Mouse (Mus musculus) stomach, postnatal 0 days (tissue): ENCODE results near the gene Serp2. TPM values are rescaled to one million over a fixed set of nuclear protein-coding genes. Genes with fewer than 3 reads are reported as not detected.

Experiments
- ATAC-seq: fragments of 200-750 bp; cut with Nextera tagmentation; 2 replicates; pipeline ENCODE4 v1.8.0; 2017; ENCODE audit not compliant: low FRiP score, low TSS enrichment
- DNase-seq: peaks from one replicate; pipeline ENCODE4 v3.0.0-alpha.2; 2016; ENCODE audit warnings: low spot score
- H3K27ac ChIP-seq: fragments of 300-500 bp; sonication (generic); replicated peaks from 2 replicates; pipeline ENCODE4 v1.5.1; 2014; ENCODE audit warnings: mild to moderate bottlenecking, control low read depth
- H3K27me3 ChIP-seq: fragments of 300-500 bp; sonication (generic); 2 replicates; pipeline ENCODE4 v1.6.1; 2014; ENCODE audit warnings: low read length; ENCODE audit not compliant: control insufficient read depth, insufficient read depth
- H3K36me3 ChIP-seq: fragments of 300-500 bp; sonication (generic); 2 replicates; pipeline ENCODE4 v1.6.1; 2014; ENCODE audit warnings: low read length, mixed read lengths; ENCODE audit not compliant: control insufficient read depth, insufficient read depth
- H3K4me1 ChIP-seq: fragments of 300-500 bp; sonication (generic); replicated peaks from 2 replicates; pipeline ENCODE4 v1.6.1; 2014; ENCODE audit warnings: antibody characterized with exemption; ENCODE audit not compliant: control insufficient read depth, insufficient read depth
- H3K4me2 ChIP-seq: fragments of 300-500 bp; sonication (generic); replicated peaks from 2 replicates; pipeline ENCODE4 v1.6.1; 2014; ENCODE audit warnings: low read depth, mild to moderate bottlenecking, control low read depth, moderate library complexity
- H3K4me3 ChIP-seq: fragments of 300-500 bp; sonication (generic); 2 replicates; pipeline ENCODE4 v1.5.1; 2014; ENCODE audit warnings: low read depth, low read length, control low read depth
- H3K9ac ChIP-seq: fragments of 300-500 bp; sonication (generic); 2 replicates; pipeline ENCODE4 v1.6.1; 2014; ENCODE audit warnings: mild to moderate bottlenecking, low read length, control low read depth, mixed read lengths
- H3K9me3 ChIP-seq: fragments of 300-500 bp; sonication (generic); 2 replicates; pipeline ENCODE4 v1.6.1; 2016; ENCODE audit warnings: low read length; ENCODE audit not compliant: control insufficient read depth
- CTCF ChIP-seq: IDR thresholded peaks from 2 replicates; pipeline ENCODE4 v1.5.1; 2016; ENCODE audit warnings: antibody characterized with exemption, low read depth, mild to moderate bottlenecking, moderate library complexity
- EP300 ChIP-seq: optimal IDR thresholded peaks from 2 replicates; pipeline ENCODE3; 2016; ENCODE audit warnings: antibody characterized with exemption
- WGBS: fragments of 180-500 bp; shearing (Covaris S2); extraction: QIAGEN DNeasy Blood & Tissue Kit; methylation state at CpG from one replicate; pipeline ENCODE4 v1.1.7; 2014; 5-methylcytosine and 5-hydroxymethylcytosine counted together
- polyA plus RNA-seq: library from polyadenylated mRNA; unstranded; fragments of >200 nt; fragmentation: Nextera tagmentation; extraction: Ambion mirVana; gene quantifications from 2 replicates; pipeline ENCODE4 v1.2.1, GENCODE M21; 2015

The Serp2 gene
- polyA plus RNA-seq, 1 experiment from 2014 or later, result 7.4 TPM

GRCm38 (mm10) chr14:76508701-76509100 is 48.0 kb downstream of the Serp2 start:
- DNase-seq, result no peak
- WGBS, result 61% methylated on average over 10 of the region's 10 CpGs
- Histone ChIP-seq H3K4me2 (no peak overlapping the region), H3K9ac (no peak overlapping the region), H3K27ac (no peak overlapping the region), H3K9me3 (0 out of 2 replicates have a peak, but pooled peaks cover 3% of the 10 kb centered on the region), H3K27me3 (no peaks in the 10 kb centered on the region), H3K36me3 (peaks cover 6% of the 10 kb centered on the region; the same call in 1 of the 2 replicates), H3K4me1 (no peaks in the 10 kb centered on the region; the same call in none of the 2 replicates), H3K4me3 (no peak overlapping the region)
- ATAC-seq, result no peak
- TF ChIP-seq EP300 (no peak), CTCF (no peak)

GRCm38 (mm10) chr14:76507804-76508500 is 48.7 kb downstream of the Serp2 start:
- H3K9me3 ChIP-seq, result 0 out of 2 replicates have a peak, but pooled peaks cover 3% of the 10 kb centered on the region
- H3K27me3 ChIP-seq, result no peaks in the 10 kb centered on the region
- H3K4me1 ChIP-seq, result no peaks in the 10 kb centered on the region; the same call in 1 of the 2 replicates
- no peak overlapping the region for H3K27ac ChIP-seq
- no peak for TF ChIP-seq EP300
- TF ChIP-seq CTCF, result no peak
- no peak overlapping the region for H3K4me3 ChIP-seq
- no peak for DNase-seq
- WGBS, result 75% methylated on average over 9 of the region's 9 CpGs
- no peak overlapping the region for H3K4me2 ChIP-seq
- H3K36me3 ChIP-seq, result peaks cover 6% of the 10 kb centered on the region; the same call in 1 of the 2 replicates
- no peak for ATAC-seq
- H3K9ac ChIP-seq, result no peak overlapping the region

- no peaks in the 10 kb centered on the region; the same call in 1 of the 2 replicates for H3K4me1 ChIP-seq
- H3K36me3 ChIP-seq, result peaks cover 6% of the 10 kb centered on the region; the same call in 1 of the 2 replicates
- 85% methylated on average over 7 of the region's 7 CpGs for WGBS
- no peak overlapping the region for H3K9ac ChIP-seq
- DNase-seq (no peak), ATAC-seq (no peak)
- TF ChIP-seq CTCF, result no peak
- TF ChIP-seq EP300, result no peak
- no peaks in the 10 kb centered on the region for H3K27me3 ChIP-seq
- 0 out of 2 replicates have a peak, but pooled peaks cover 3% of the 10 kb centered on the region for H3K9me3 ChIP-seq
- no peak overlapping the region for H3K27ac ChIP-seq
- peak overlapping the region; percentile 82; the same call in 1 of the 2 replicates for H3K4me2 ChIP-seq
- peak overlapping the region; percentile 75; the same call in 1 of the 2 replicates for H3K4me3 ChIP-seq
Measured at GRCm38 (mm10) chr14:76507357-76507756, 49.3 kb downstream of the Serp2 start.

GRCm38 (mm10) chr14:76506425-76507205 is 50.1 kb downstream of the Serp2 start:
- Histone ChIP-seq H3K4me2 (peak overlapping the region; percentile 82), H3K9ac (peak overlapping the region; percentile 85), H3K9me3 (0 out of 2 replicates have a peak, but pooled peaks cover 3% of the 10 kb centered on the region), H3K4me3 (peak overlapping the region; percentile 75), H3K27me3 (no peaks in the 10 kb centered on the region), H3K4me1 (no peaks in the 10 kb centered on the region; the same call in 1 of the 2 replicates), H3K36me3 (peaks cover 6% of the 10 kb centered on the region; the same call in 1 of the 2 replicates), H3K27ac (peak overlapping the region; percentile 100)
- 43% methylated on average over 27 of the region's 27 CpGs for WGBS
- TF ChIP-seq EP300 (no peak), CTCF (no peak)
- DNase-seq (no peak), ATAC-seq (no peak)

- under 1% methylated on average over 31 of the region's 31 CpGs for WGBS
Measured at GRCm38 (mm10) chr14:76505439-76506220, 51.1 kb downstream of the Serp2 start.

More at GRCm38 (mm10) chr14:76505439-76506220, 51.1 kb downstream of the Serp2 start:
- TF ChIP-seq EP300 (peak; percentile 84), CTCF (0 out of 2 replicates have a peak, but pooled peaks have one; percentile 9)
- no peaks in the 10 kb centered on the region for H3K27me3 ChIP-seq
- peak overlapping the region; percentile 82 for H3K4me2 ChIP-seq
- peaks cover 6% of the 10 kb centered on the region; the same call in 1 of the 2 replicates for H3K36me3 ChIP-seq
- peak overlapping the region; percentile 75 for H3K4me3 ChIP-seq
- H3K9ac ChIP-seq, result peak overlapping the region; percentile 85
- 0 out of 2 replicates have a peak, but pooled peaks cover 3% of the 10 kb centered on the region for H3K9me3 ChIP-seq
- H3K27ac ChIP-seq, result peak overlapping the region; percentile 100
- no peaks in the 10 kb centered on the region; the same call in 1 of the 2 replicates for H3K4me1 ChIP-seq
- DNase-seq, result peak; percentile 95
- ATAC-seq, result peak; percentile 88
